Mouse (Mus musculus) MEL (cell line): Measurements from ENCODE around the gene Rpl29. TPM values are rescaled to one million over a fixed set of nuclear protein-coding genes. Genes with fewer than 3 reads are reported as not detected.

Experiments used
- DNase-seq: peaks from one replicate; pipeline ENCODE4 v3.0.0; 2011; ENCODE audit warnings: low read depth, low spot score
- H3K27ac ChIP-seq: 2 replicates; pipeline ENCODE4 v1.5.1; 2012; ENCODE audit warnings: low read depth, mild to moderate bottlenecking, control low read depth, low read length, moderate library complexity; ENCODE audit not compliant: control insufficient read depth
- H3K27me3 ChIP-seq, 2 experiments: fragments of 150-350 bp in 1 of 2; sonication (generic) in 1 of 2; 2 replicates each; pipeline ENCODE4 v1.6.1; 2012; ENCODE audit warnings: low read length in 2 of 2, mild to moderate bottlenecking in 2 of 2, improper control_type of control experiment in 1 of 2, moderate library complexity in 1 of 2; ENCODE audit not compliant: insufficient read depth in 2 of 2, control insufficient read depth in 1 of 2
- H3K36me3 ChIP-seq, 2 experiments: 2 replicates each; pipeline ENCODE4 v1.6.1; 2012 to 2014; ENCODE audit warnings: low read length in 2 of 2, improper control_type of control experiment in 1 of 2, inconsistent platforms in 1 of 2, mild to moderate bottlenecking in 1 of 2; ENCODE audit not compliant: insufficient read depth in 2 of 2, control insufficient read depth in 1 of 2
- H3K4me1 ChIP-seq, 2 experiments: fragments of 150-350 bp in 1 of 2; sonication (generic) in 1 of 2; 2 replicates each; pipeline ENCODE4 v1.6.1; 2012; ENCODE audit warnings: low read length in 2 of 2, improper control_type of control experiment in 1 of 2, mild to moderate bottlenecking in 1 of 2; ENCODE audit not compliant: insufficient read depth in 2 of 2, control insufficient read depth in 1 of 2
- H3K4me3 ChIP-seq, 2 experiments: fragments of 150-350 bp in 1 of 2; sonication (generic) in 1 of 2; 2 replicates each; pipeline ENCODE4 v1.5.1; 2012; ENCODE audit warnings: low read depth in 2 of 2, low read length in 2 of 2, mild to moderate bottlenecking in 2 of 2, moderate library complexity in 2 of 2, control low read depth in 1 of 2, improper control_type of control experiment in 1 of 2; ENCODE audit not compliant: control insufficient read depth in 1 of 2, insufficient read depth in 1 of 2
- H3K79me2 ChIP-seq: 2 replicates; pipeline ENCODE4 v1.6.1; 2012; ENCODE audit warnings: mild to moderate bottlenecking, low read length, moderate library complexity; ENCODE audit not compliant: control insufficient read depth, poor library complexity, insufficient read depth
- H3K9ac ChIP-seq: 2 replicates; pipeline ENCODE4 v1.6.1; 2012; ENCODE audit warnings: low read depth, mild to moderate bottlenecking, control low read depth, low read length, moderate library complexity; ENCODE audit not compliant: control insufficient read depth, poor library complexity, severe bottlenecking
- H3K9me3 ChIP-seq: fragments of 150-350 bp; sonication (generic); replicated peaks from 2 replicates; pipeline ENCODE4 v1.6.1; 2012; ENCODE audit warnings: mild to moderate bottlenecking, low read length, improper control_type of control experiment, moderate library complexity; ENCODE audit not compliant: insufficient read depth
- BHLHE40 ChIP-seq: IDR thresholded peaks from 2 replicates; pipeline ENCODE4 v1.6.1; 2012; ENCODE audit warnings: low read depth, mild to moderate bottlenecking, inconsistent platforms, low read length, improper control_type of control experiment, borderline replicate concordance
- KAT2A ChIP-seq: conservative IDR thresholded peaks from 2 replicates; pipeline ENCODE4 v1.6.1; 2012; ENCODE audit warnings: low read depth, low read length, improper control_type of control experiment, inconsistent platforms
- MAFK ChIP-seq: IDR thresholded peaks from 2 replicates; pipeline ENCODE4 v1.6.1; 2011; ENCODE audit warnings: low read depth, mild to moderate bottlenecking, low read length, improper control_type of control experiment, borderline replicate concordance
- MAX ChIP-seq: IDR thresholded peaks from 2 replicates; pipeline ENCODE4 v1.6.1; 2011; ENCODE audit warnings: low read length, improper control_type of control experiment
- MAZ ChIP-seq: IDR thresholded peaks from 2 replicates; pipeline ENCODE4 v1.6.1; 2012; ENCODE audit warnings: low read depth, mild to moderate bottlenecking, inconsistent platforms, low read length, improper control_type of control experiment
- MEF2A ChIP-seq: IDR thresholded peaks from 2 replicates; pipeline ENCODE4 v1.6.1; 2014; ENCODE audit warnings: low read depth, mild to moderate bottlenecking, inconsistent platforms, low read length, improper control_type of control experiment; ENCODE audit not compliant: poor library complexity, insufficient replicate concordance, severe bottlenecking; ENCODE audit errors: extremely low read depth
- MYB ChIP-seq: IDR thresholded peaks from 2 replicates; pipeline ENCODE4 v1.6.1; 2011; ENCODE audit warnings: mild to moderate bottlenecking, low read depth, low read length, improper control_type of control experiment
- POLR2A ChIP-seq, 2 experiments: IDR thresholded peaks; 2 replicates each; pipeline ENCODE4 v1.6.1; 2011 to 2012; ENCODE audit warnings: low read length in 2 of 2, mild to moderate bottlenecking in 2 of 2, control low read depth in 1 of 2, improper control_type of control experiment in 1 of 2, low read depth in 1 of 2, moderate library complexity in 1 of 2; ENCODE audit not compliant: control insufficient read depth in 1 of 2, insufficient read depth in 1 of 2, poor library complexity in 1 of 2
- RAD21 ChIP-seq: IDR thresholded peaks from 2 replicates; pipeline ENCODE4 v1.6.1; 2011; ENCODE audit warnings: mild to moderate bottlenecking, low read depth, low read length, improper control_type of control experiment
- RCOR1 ChIP-seq: IDR thresholded peaks from 2 replicates; pipeline ENCODE4 v1.6.1; 2012; ENCODE audit warnings: low read depth, mild to moderate bottlenecking, inconsistent platforms, low read length, improper control_type of control experiment
- SMC3 ChIP-seq: IDR thresholded peaks from 2 replicates; pipeline ENCODE4 v1.6.1; 2011; ENCODE audit warnings: low read depth, low read length, improper control_type of control experiment
- USF1 ChIP-seq: IDR thresholded peaks from 2 replicates; pipeline ENCODE4 v1.6.1; 2014; ENCODE audit warnings: low read depth, mild to moderate bottlenecking, inconsistent platforms, low read length, improper control_type of control experiment, moderate library complexity
- USF2 ChIP-seq, 2 experiments: IDR thresholded peaks; 2 replicates each; pipeline ENCODE4 v1.6.1; 2011 to 2012; ENCODE audit warnings: improper control_type of control experiment in 2 of 2, low read length in 2 of 2, borderline replicate concordance in 1 of 2, inconsistent platforms in 1 of 2, low read depth in 1 of 2, mild to moderate bottlenecking in 1 of 2; ENCODE audit not compliant: insufficient read depth in 1 of 2
- ZKSCAN1 ChIP-seq: IDR thresholded peaks from 2 replicates; pipeline ENCODE4 v1.6.1; 2012; ENCODE audit warnings: low read depth, mild to moderate bottlenecking, inconsistent platforms, low read length, improper control_type of control experiment, moderate library complexity
- polyA plus RNA-seq, 2 experiments: library from polyadenylated mRNA; stranded (reverse) in 1 of 2; unstranded in 1 of 2; fragments of >175 nt in 1 of 2; fragments of >200 nt in 1 of 2; gene quantifications; 2 replicates each; pipeline versions ENCODE4 v1.2.1 to v1.2.4; 2012; ENCODE audit warnings: low replicate concordance in 2 of 2, low read depth in 1 of 2; ENCODE audit not compliant: insufficient read length in 2 of 2, insufficient read depth in 1 of 2, missing spikeins in 1 of 2
- total RNA-seq: library from RNA; depleted of rRNA; stranded (reverse); fragments of 300-350 nt; gene quantifications from 2 replicates; pipeline ENCODE4 v1.2.3, GENCODE M21; 2012

Gene Rpl29
- total and polyA plus RNA-seq, 3 experiments = 60.8 to 761 TPM; not detected in 1

- no peak overlapping the region for H3K9ac ChIP-seq
- H3K27ac ChIP-seq = no peak overlapping the region
- no peaks in the 10 kb centered on the region; a peak in 2 of 4 replicates for H3K27me3 ChIP-seq
- no peaks in the 10 kb centered on the region for H3K79me2 ChIP-seq
- TF ChIP-seq MAX (no peak), MEF2A (no peak), USF2 (IDR thresholded peaks at IDR 0.05; ENCODE audit: borderline replicate concordance in 1 of 2, insufficient read depth in 1 of 2, low read depth in 1 of 2, low read length in 2 of 2) (no peak), USF1 (no peak)
- H3K9me3 ChIP-seq = no peaks in the 10 kb centered on the region
- H3K36me3 ChIP-seq = peaks cover 0 to 4% of the 10 kb centered on the region in 2 experiments; a peak in 2 of 4 replicates
- H3K4me3 ChIP-seq = no peak overlapping the region
- DNase-seq = no peak
- H3K4me1 ChIP-seq = peaks cover 3 to 19% of the 10 kb centered on the region in 2 experiments; a peak in 3 of 4 replicates
Observed at GRCm38 (mm10) chr9:106402607-106403375, 26.5 kb upstream of the Rpl29 start.

GRCm38 (mm10) chr9:106405275-106405674 lies 24.0 kb upstream of the Rpl29 start:
- Histone ChIP-seq H3K9ac (no peak overlapping the region), H3K27ac (no peak overlapping the region), H3K79me2 (no peaks in the 10 kb centered on the region), H3K4me3 (no peak overlapping the region), H3K27me3 (no peaks in the 10 kb centered on the region; a peak in 2 of 4 replicates), H3K9me3 (no peaks in the 10 kb centered on the region), H3K36me3 (no peaks in the 10 kb centered on the region; a peak in 2 of 4 replicates), H3K4me1 (peaks cover 0 to 10% of the 10 kb centered on the region in 2 experiments; a peak in 2 of 4 replicates)
- DNase-seq = no peak
- TF ChIP-seq BHLHE40 = no peak

- Histone ChIP-seq H3K36me3 (no peaks in the 10 kb centered on the region; a peak in 2 of 4 replicates), H3K79me2 (no peaks in the 10 kb centered on the region), H3K27ac (no peak overlapping the region), H3K9ac (no peak overlapping the region), H3K27me3 (no peaks in the 10 kb centered on the region; a peak in 2 of 4 replicates), H3K9me3 (no peaks in the 10 kb centered on the region), H3K4me3 (no peak overlapping the region), H3K4me1 (peaks cover 0 to 10% of the 10 kb centered on the region in 2 experiments; a peak in 2 of 4 replicates)
- TF ChIP-seq MAFK = no peak
- no peak for TF ChIP-seq ZKSCAN1
- TF ChIP-seq KAT2A = no peak
- TF ChIP-seq MAZ = no peak
- no peak for TF ChIP-seq RCOR1
- no peak for TF ChIP-seq MYB
- no peak for TF ChIP-seq USF2 (IDR thresholded peaks at IDR 0.05; ENCODE audit: borderline replicate concordance in 1 of 2, insufficient read depth in 1 of 2, low read depth in 1 of 2, low read length in 2 of 2)
- TF ChIP-seq SMC3 = no peak
- no peak for TF ChIP-seq RAD21
- TF ChIP-seq POLR2A (IDR thresholded peaks at IDR 0.05; ENCODE audit: control insufficient read depth in 1 of 2, insufficient read depth in 1 of 2, low read depth in 1 of 2, low read length in 2 of 2, poor library complexity in 1 of 2) = no peak
- DNase-seq = no peak
Observed at GRCm38 (mm10) chr9:106406443-106407078, 22.7 kb upstream of the Rpl29 start.
